Mouse (Mus musculus) adrenal gland, postnatal 14 days (tissue): Measurements from ENCODE around the gene Ltbp4. TPM values are rescaled to one million over a fixed set of nuclear protein-coding genes. Genes with fewer than 3 reads are reported as not detected.

Experiments used
- DNase-seq: peaks from one replicate; pipeline ENCODE4 v3.0.0; 2021; ENCODE audit warnings: mixed read lengths
- total RNA-seq: library from RNA; stranded (reverse); gene quantifications from 2 replicates; pipeline ENCODE4 v1.2.3, GENCODE M21; 2021

Ltbp4 gene
- total RNA-seq, 1 experiment from 2014 or later: 126 TPM

- no peak for DNase-seq
Observed at GRCm38 (mm10) chr7:27257852-27258204, 79.7 kb downstream of the Ltbp4 start.

- peak; percentile 76 for DNase-seq
Observed at GRCm38 (mm10) chr7:27257046-27257851, 80.2 kb downstream of the Ltbp4 start.

GRCm38 (mm10) chr7:27255721-27256120 is 81.8 kb downstream of the Ltbp4 start:
- peak; percentile 32 for DNase-seq

Other genes starting within 250 kb of the Ltbp4 start
- 733 and 877 TPM in 2 replicates for gene Cyp2f2, start 217.8 kb downstream of the Ltbp4 start, total RNA-seq
- gene Cyp2t4, start 184.0 kb downstream of the Ltbp4 start, total RNA-seq: not detected in 2 replicates
- gene Egln2, start 170.9 kb downstream of the Ltbp4 start, total RNA-seq: 83.9 and 92.9 TPM in 2 replicates
- 39.5 and 55.2 TPM in 2 replicates for gene Rab4b, start 158.8 kb downstream of the Ltbp4 start, total RNA-seq
- not detected in 2 replicates for gene Gm21983, start 156.6 kb downstream of the Ltbp4 start, total RNA-seq
- gene Mia, start 156.5 kb downstream of the Ltbp4 start, total RNA-seq: 0.89 TPM in 1 of 2 replicates, not detected in the other
- 22.9 and 23.0 TPM in 2 replicates for gene BC024978, start 141.9 kb downstream of the Ltbp4 start, total RNA-seq
- gene Snrpa, start 141.4 kb downstream of the Ltbp4 start, total RNA-seq: 88.3 and 90.9 TPM in 2 replicates
- 8.6 and 9.6 TPM in 2 replicates for gene Itpkc, start 109.0 kb downstream of the Ltbp4 start, total RNA-seq
- 44.2 and 44.8 TPM in 2 replicates for gene Coq8b, start 104.7 kb downstream of the Ltbp4 start, total RNA-seq
- 8.7 and 11.9 TPM in 2 replicates for gene Numbl, start 79.3 kb downstream of the Ltbp4 start, total RNA-seq
- gene Shkbp1, start 18.3 kb upstream of the Ltbp4 start, total RNA-seq: 16.1 and 26.1 TPM in 2 replicates
- gene Gm20479, start 19.7 kb upstream of the Ltbp4 start, total RNA-seq: 1.8 TPM in 2 replicates
- 0.74 and 1.5 TPM in 2 replicates for gene Sptbn4, start 110.0 kb upstream of the Ltbp4 start, total RNA-seq
- 72.6 and 76.9 TPM in 2 replicates for gene Blvrb, start 110.3 kb upstream of the Ltbp4 start, total RNA-seq
- gene Sertad3, start 136.1 kb upstream of the Ltbp4 start, total RNA-seq: 12.9 and 15.7 TPM in 2 replicates
- 24.5 and 26.3 TPM in 2 replicates for gene Sertad1, start 149.2 kb upstream of the Ltbp4 start, total RNA-seq
- gene Prx, start 161.6 kb upstream of the Ltbp4 start, total RNA-seq: 2.7 and 3.5 TPM in 2 replicates
- 0.44 and 0.64 TPM in 2 replicates for gene Hipk4, start 185.6 kb upstream of the Ltbp4 start, total RNA-seq
- gene Pld3, start 215.5 kb upstream of the Ltbp4 start, total RNA-seq: 87.2 and 100 TPM in 2 replicates
- gene 2310022A10Rik, start 215.5 kb upstream of the Ltbp4 start, total RNA-seq: 13.6 and 14.4 TPM in 2 replicates